16 mouse cellular contexts compared by ENCODE assay signal in genomic region chr1:186041841-186042240, GRCm38 (mm10).
"Had no signal": no experiment of that assay in that cellular context is flagged by ENCODE, and none has a peak within 500 bp of the region (broad histone marks: within the 10 kb centered on the region; RNA-seq: fewer than 3 reads in every experiment).

No protein-coding gene starts in this region.

- ATAC-seq: hindbrain, embryonic 16.5 days; inflammation-experienced regulatory T-cells, adult 6 months; intestine, postnatal 0 days; midbrain, embryonic 15.5 days had no signal

- H3K4me3 ChIP-seq: liver, embryonic 15.5 days; megakaryocyte, embryonic 14.5 days; midbrain, embryonic 15.5 days; neural tube, embryonic 12.5 days had no signal

- H3K9me3 ChIP-seq: liver, embryonic 15.5 days; midbrain, embryonic 15.5 days; neural tube, embryonic 12.5 days had no signal

- H3K9ac ChIP-seq: liver, embryonic 15.5 days; midbrain, embryonic 15.5 days; neural tube, embryonic 12.5 days had no signal

- DNase-seq: left cerebral cortex, postnatal 4 days; lung, adult 2 months; lung, postnatal 14 days; right cerebral cortex, postnatal 4 days; spleen, adult 18-20 months; thymus, adult 18-20 months; thymus, postnatal 14 days had no signal

- H3K36me3 ChIP-seq: liver, embryonic 15.5 days; midbrain, embryonic 15.5 days; neural tube, embryonic 12.5 days had no signal

- H3K27me3 ChIP-seq: liver, embryonic 15.5 days; megakaryocyte, embryonic 14.5 days; midbrain, embryonic 15.5 days; neural tube, embryonic 12.5 days had no signal

- H3K27ac ChIP-seq: liver, embryonic 15.5 days; macrophage; midbrain, embryonic 15.5 days; neural tube, embryonic 12.5 days had no signal

- H3K4me2 ChIP-seq: liver, embryonic 15.5 days; midbrain, embryonic 11.5 days; midbrain, embryonic 15.5 days; neural tube, embryonic 12.5 days had no signal

- H3K4me1 ChIP-seq: liver, embryonic 15.5 days; megakaryocyte, embryonic 14.5 days; midbrain, embryonic 15.5 days; neural tube, embryonic 12.5 days had no signal
